Mouse (Mus musculus): ENCODE measurements around the gene Sstr5. TPM values are rescaled to one million over a fixed set of nuclear protein-coding genes. Genes with fewer than 3 reads are reported as not detected.
A peak's percentile ranks its signal among the peaks of the same experiment; 100 is the strongest.

Gene Sstr5
- polyA plus RNA-seq, 1 experiment from 2014 or later, result 0.93 TPM

- Histone ChIP-seq H3K4me3 (replicated peaks) (no peak overlapping the region), H3K9ac (replicated peaks) (no peak overlapping the region), H3K27me3 (replicated peaks) (no peaks in the 10 kb centered on the region), H3K4me1 (no peaks in the 10 kb centered on the region), H3K27ac (replicated peaks) (no peak overlapping the region), H3K36me3 (no peaks in the 10 kb centered on the region), H3K4me2 (no peak overlapping the region), H3K9me3 (replicated peaks) (no peaks in the 10 kb centered on the region)
- WGBS, result 81% methylated on average over 3 of the region's 3 CpGs
- ATAC-seq (ENCODE audit: low FRiP score), result no peak
These were observed 14.8 kb upstream of the Sstr5 start for GRCm38 (mm10) chr17:25511876-25512275.

- no peaks in the 10 kb centered on the region for H3K36me3 ChIP-seq
- no peak overlapping the region for H3K9ac ChIP-seq (replicated peaks)
- H3K9me3 ChIP-seq (replicated peaks), result no peaks in the 10 kb centered on the region
- H3K27ac ChIP-seq (replicated peaks), result no peak overlapping the region
- H3K4me2 ChIP-seq, result no peak overlapping the region
- no peak for ATAC-seq (ENCODE audit: low FRiP score)
- 79% methylated on average over 10 of the region's 10 CpGs for WGBS
- no peaks in the 10 kb centered on the region; the same call in 1 of the 2 replicates for H3K27me3 ChIP-seq (replicated peaks)
- no peak overlapping the region for H3K4me3 ChIP-seq (replicated peaks)
- H3K4me1 ChIP-seq, result no peaks in the 10 kb centered on the region
These were observed 13.2 kb upstream of the Sstr5 start for GRCm38 (mm10) chr17:25510074-25510830.

- no peak for ATAC-seq (ENCODE audit: low FRiP score)
- no peaks in the 10 kb centered on the region for H3K36me3 ChIP-seq
- no peak overlapping the region for H3K9ac ChIP-seq (replicated peaks)
- WGBS, result 55% methylated on average over 7 of the region's 7 CpGs
- no peaks in the 10 kb centered on the region; the same call in 1 of the 2 replicates for H3K27me3 ChIP-seq (replicated peaks)
- no peak overlapping the region for H3K4me3 ChIP-seq (replicated peaks)
- no peaks in the 10 kb centered on the region for H3K4me1 ChIP-seq
- no peak overlapping the region for H3K4me2 ChIP-seq
- H3K27ac ChIP-seq (replicated peaks), result no peak overlapping the region
- no peaks in the 10 kb centered on the region for H3K9me3 ChIP-seq (replicated peaks)
These were observed 11.9 kb upstream of the Sstr5 start for GRCm38 (mm10) chr17:25508860-25509577.

- H3K27me3 ChIP-seq (replicated peaks), result no peaks in the 10 kb centered on the region; the same call in 1 of the 2 replicates
- no peak overlapping the region for H3K4me3 ChIP-seq (replicated peaks)
- no peaks in the 10 kb centered on the region for H3K4me1 ChIP-seq
- no peak overlapping the region for H3K4me2 ChIP-seq
- H3K9ac ChIP-seq (replicated peaks), result no peak overlapping the region
- no peak overlapping the region for H3K27ac ChIP-seq (replicated peaks)
- 31% methylated on average over 3 of the region's 3 CpGs for WGBS
- H3K36me3 ChIP-seq, result no peaks in the 10 kb centered on the region
- ATAC-seq (ENCODE audit: low FRiP score), result no peak
- H3K9me3 ChIP-seq (replicated peaks), result no peaks in the 10 kb centered on the region
These were observed 10.7 kb upstream of the Sstr5 start for GRCm38 (mm10) chr17:25507799-25508198.

GRCm38 (mm10) chr17:25502599-25502998 lies 5.5 kb upstream of the Sstr5 start:
- Histone ChIP-seq H3K9ac (replicated peaks) (no peak overlapping the region), H3K4me1 (no peaks in the 10 kb centered on the region), H3K27me3 (replicated peaks) (peaks cover 16% of the 10 kb centered on the region), H3K4me3 (replicated peaks) (no peak overlapping the region), H3K9me3 (replicated peaks) (no peaks in the 10 kb centered on the region), H3K4me2 (no peak overlapping the region), H3K27ac (replicated peaks) (no peak overlapping the region), H3K36me3 (no peaks in the 10 kb centered on the region)
- WGBS, result 84% methylated on average over 4 of the region's 4 CpGs
- ATAC-seq (ENCODE audit: low FRiP score), result no peak

GRCm38 (mm10) chr17:25482092-25482491 lies 15.0 kb downstream of the Sstr5 start:
- 74% methylated on average over 6 of the region's 6 CpGs for WGBS

GRCm38 (mm10) chr17:25480820-25481219 lies 16.3 kb downstream of the Sstr5 start:
- Histone ChIP-seq H3K4me2 (no peak overlapping the region), H3K27ac (replicated peaks) (no peak overlapping the region), H3K9ac (replicated peaks) (no peak overlapping the region), H3K27me3 (replicated peaks) (peaks cover 12% of the 10 kb centered on the region; the same call in 1 of the 2 replicates), H3K9me3 (replicated peaks) (no peaks in the 10 kb centered on the region), H3K4me3 (replicated peaks) (no peak overlapping the region), H3K36me3 (no peaks in the 10 kb centered on the region), H3K4me1 (0 out of 2 replicates have a peak, but pooled peaks cover 4% of the 10 kb centered on the region)
- 68% methylated on average over 4 of the region's 4 CpGs for whole genome bisulfite sequencing
- no peak for ATAC-seq (ENCODE audit: low FRiP score)

More at GRCm38 (mm10) chr17:25482092-25482491, 15.0 kb downstream of the Sstr5 start:
- no peak overlapping the region for H3K4me3 ChIP-seq (replicated peaks)
- H3K9me3 ChIP-seq (replicated peaks), result no peaks in the 10 kb centered on the region
- H3K27ac ChIP-seq (replicated peaks), result no peak overlapping the region
- H3K27me3 ChIP-seq (replicated peaks), result peaks cover 12% of the 10 kb centered on the region; the same call in 1 of the 2 replicates
- ATAC-seq (ENCODE audit: low FRiP score), result no peak
- no peaks in the 10 kb centered on the region for H3K36me3 ChIP-seq
- peaks cover 7% of the 10 kb centered on the region; the same call in 1 of the 2 replicates for H3K4me1 ChIP-seq
- no peak overlapping the region for H3K9ac ChIP-seq (replicated peaks)
- no peak overlapping the region for H3K4me2 ChIP-seq

- no peaks in the 10 kb centered on the region for H3K9me3 ChIP-seq (replicated peaks)
- H3K4me1 ChIP-seq, result no peaks in the 10 kb centered on the region
- H3K4me3 ChIP-seq (replicated peaks), result no peak overlapping the region
- no peak overlapping the region for H3K4me2 ChIP-seq
- peaks cover 18% of the 10 kb centered on the region; the same call in 1 of the 2 replicates for H3K27me3 ChIP-seq (replicated peaks)
- 41% methylated on average over 8 of the region's 8 CpGs for whole genome bisulfite sequencing
- no peak overlapping the region for H3K9ac ChIP-seq (replicated peaks)
- no peak overlapping the region for H3K27ac ChIP-seq (replicated peaks)
- no peaks in the 10 kb centered on the region for H3K36me3 ChIP-seq
- ATAC-seq (ENCODE audit: low FRiP score), result no peak
These were observed 16.9 kb downstream of the Sstr5 start for GRCm38 (mm10) chr17:25480152-25480551.

GRCm38 (mm10) chr17:25475946-25476744 lies 20.9 kb downstream of the Sstr5 start:
- ATAC-seq (ENCODE audit: low FRiP score), result no peak
- H3K9ac ChIP-seq (replicated peaks), result no peak overlapping the region
- WGBS, result 35% methylated on average over 19 of the region's 19 CpGs
- no peak overlapping the region for H3K27ac ChIP-seq (replicated peaks)
- no peak overlapping the region for H3K4me2 ChIP-seq
- no peaks in the 10 kb centered on the region for H3K9me3 ChIP-seq (replicated peaks)
- H3K4me1 ChIP-seq, result peaks cover 11% of the 10 kb centered on the region
- no peak overlapping the region for H3K4me3 ChIP-seq (replicated peaks)
- H3K36me3 ChIP-seq, result no peaks in the 10 kb centered on the region
- H3K27me3 ChIP-seq (replicated peaks), result peaks cover 37% of the 10 kb centered on the region

GRCm38 (mm10) chr17:25474330-25475077 lies 22.6 kb downstream of the Sstr5 start:
- Histone ChIP-seq H3K4me1 (peaks cover 18% of the 10 kb centered on the region), H3K27me3 (replicated peaks) (peaks cover 42% of the 10 kb centered on the region), H3K36me3 (no peaks in the 10 kb centered on the region), H3K9ac (replicated peaks) (peak overlapping the region; percentile 42), H3K4me3 (replicated peaks) (peak overlapping the region; percentile 40), H3K9me3 (replicated peaks) (no peaks in the 10 kb centered on the region), H3K27ac (replicated peaks) (no peak overlapping the region), H3K4me2 (peak overlapping the region; percentile 87)
- WGBS, result 1% methylated on average over 38 of the region's 38 CpGs
- ATAC-seq (ENCODE audit: low FRiP score), result peak; percentile 59; the same call in 1 of the 2 replicates

GRCm38 (mm10) chr17:25472044-25472443 lies 25.0 kb downstream of the Sstr5 start:
- WGBS, result 54% methylated on average over 14 of the region's 14 CpGs
- Histone ChIP-seq H3K27me3 (replicated peaks) (peaks cover 39% of the 10 kb centered on the region), H3K9ac (replicated peaks) (no peak overlapping the region), H3K4me1 (peaks cover 18% of the 10 kb centered on the region), H3K27ac (replicated peaks) (no peak overlapping the region), H3K36me3 (no peaks in the 10 kb centered on the region), H3K4me3 (replicated peaks) (no peak overlapping the region), H3K4me2 (peak overlapping the region; percentile 23; the same call in 1 of the 2 replicates), H3K9me3 (replicated peaks) (no peaks in the 10 kb centered on the region)
- no peak for ATAC-seq (ENCODE audit: low FRiP score)
